Mouse (Mus musculus) brain, embryonic 14.5 days (tissue): ENCODE measurements around the gene Amelx.

Source experiments
- CTCF ChIP-seq: fragments of 200-500 bp; IDR thresholded peaks from 2 replicates; pipeline ENCODE4 v1.5.1; 2012; ENCODE audit warnings: inconsistent platforms, mild to moderate bottlenecking, moderate library complexity, borderline replicate concordance; ENCODE audit not compliant: insufficient read depth, insufficient read length; ENCODE audit errors: extremely low read depth
- POLR2A ChIP-seq: fragments of 200-500 bp; IDR thresholded peaks from 2 replicates; pipeline ENCODE4 v1.6.1; 2012; ENCODE audit warnings: mild to moderate bottlenecking, inconsistent platforms, borderline replicate concordance; ENCODE audit not compliant: poor library complexity, insufficient read depth, insufficient read length, severe bottlenecking; ENCODE audit errors: extremely low read depth

- TF ChIP-seq POLR2A (no peak), CTCF (no peak)
Measured at GRCm38 (mm10) chrX:169139758-169140157, 47.2 kb downstream of the Amelx start.
